Mouse (Mus musculus) MEL (cell line): ENCODE results near the gene Olfr706. TPM values are rescaled to one million over a fixed set of nuclear protein-coding genes. Genes with fewer than 3 reads are reported as not detected.

ENCODE experiments used
- polyA plus RNA-seq, 2 experiments: library from polyadenylated mRNA; stranded (reverse) in 1 of 2; unstranded in 1 of 2; fragments of >175 nt in 1 of 2; fragments of >200 nt in 1 of 2; gene quantifications; 2 replicates each; pipeline versions ENCODE4 v1.2.1 to v1.2.4; 2012; ENCODE audit warnings: low replicate concordance in 2 of 2, low read depth in 1 of 2; ENCODE audit not compliant: insufficient read length in 2 of 2, insufficient read depth in 1 of 2, missing spikeins in 1 of 2
- total RNA-seq: library from RNA; depleted of rRNA; stranded (reverse); fragments of 300-350 nt; gene quantifications from 2 replicates; pipeline ENCODE4 v1.2.3, GENCODE M21; 2012; rRNA removed

The Olfr706 gene
- total and polyA plus RNA-seq, 3 experiments, result not detected

Other genes starting within 250 kb of the Olfr706 start
- gene Olfr693, start 207.6 kb downstream of the Olfr706 start, total RNA-seq, result not detected in 2 replicates
- not detected for gene Olfr693, start 207.6 kb downstream of the Olfr706 start, polyA plus RNA-seq
- gene Olfr694, start 196.3 kb downstream of the Olfr706 start, total RNA-seq, result not detected in 2 replicates
- gene Olfr694, start 196.3 kb downstream of the Olfr706 start, polyA plus RNA-seq, result not detected
- not detected in 2 replicates for gene Olfr695, start 171.8 kb downstream of the Olfr706 start, total RNA-seq
- gene Olfr695, start 171.8 kb downstream of the Olfr706 start, polyA plus RNA-seq, result not detected
- gene Olfr697, start 145.7 kb downstream of the Olfr706 start, total RNA-seq, result not detected in 2 replicates
- not detected for gene Olfr697, start 145.7 kb downstream of the Olfr706 start, polyA plus RNA-seq
- gene Olfr698, start 132.8 kb downstream of the Olfr706 start, total RNA-seq, result not detected in 2 replicates
- not detected for gene Olfr698, start 132.8 kb downstream of the Olfr706 start, polyA plus RNA-seq
- not detected in 2 replicates for gene Olfr699, start 95.0 kb downstream of the Olfr706 start, total RNA-seq
- gene Olfr699, start 95.0 kb downstream of the Olfr706 start, polyA plus RNA-seq, result not detected
- not detected in 2 replicates for gene Olfr700, start 79.3 kb downstream of the Olfr706 start, total RNA-seq
- not detected for gene Olfr700, start 79.3 kb downstream of the Olfr706 start, polyA plus RNA-seq
- not detected in 2 replicates for gene Olfr701, start 74.0 kb downstream of the Olfr706 start, total RNA-seq
- not detected for gene Olfr701, start 74.0 kb downstream of the Olfr706 start, polyA plus RNA-seq
- not detected in 2 replicates for gene Olfr702, start 54.3 kb downstream of the Olfr706 start, total RNA-seq
- gene Olfr702, start 54.3 kb downstream of the Olfr706 start, polyA plus RNA-seq, result not detected
- not detected in 2 replicates for gene Olfr703, start 44.8 kb downstream of the Olfr706 start, total RNA-seq
- gene Olfr703, start 44.8 kb downstream of the Olfr706 start, polyA plus RNA-seq, result not detected
- not detected in 2 replicates for gene Olfr704, start 25.0 kb downstream of the Olfr706 start, total RNA-seq
- not detected for gene Olfr704, start 25.0 kb downstream of the Olfr706 start, polyA plus RNA-seq
- not detected in 2 replicates for gene Olfr705, start 11.3 kb downstream of the Olfr706 start, total RNA-seq
- gene Olfr705, start 11.3 kb downstream of the Olfr706 start, polyA plus RNA-seq, result not detected
- not detected in 2 replicates for gene Olfr707, start 13.1 kb upstream of the Olfr706 start, total RNA-seq
- not detected for gene Olfr707, start 13.1 kb upstream of the Olfr706 start, polyA plus RNA-seq
- not detected in 2 replicates for gene Olfr1532-ps1, start 19.8 kb upstream of the Olfr706 start, total RNA-seq
- not detected for gene Olfr1532-ps1, start 19.8 kb upstream of the Olfr706 start, polyA plus RNA-seq
- gene Olfr709-ps1, start 44.1 kb upstream of the Olfr706 start, total RNA-seq, result not detected in 2 replicates
- not detected for gene Olfr709-ps1, start 44.1 kb upstream of the Olfr706 start, polyA plus RNA-seq
- gene Olfr710, start 60.1 kb upstream of the Olfr706 start, total RNA-seq, result not detected in 2 replicates
- not detected for gene Olfr710, start 60.1 kb upstream of the Olfr706 start, polyA plus RNA-seq
- gene Olfr6, start 75.8 kb upstream of the Olfr706 start, total RNA-seq, result not detected in 2 replicates
- not detected for gene Olfr6, start 75.8 kb upstream of the Olfr706 start, polyA plus RNA-seq
- not detected in 2 replicates for gene Olfr711, start 87.3 kb upstream of the Olfr706 start, total RNA-seq
- gene Olfr711, start 87.3 kb upstream of the Olfr706 start, polyA plus RNA-seq, result not detected
- not detected in 2 replicates for gene Olfr2, start 117.9 kb upstream of the Olfr706 start, total RNA-seq
- not detected for gene Olfr2, start 117.9 kb upstream of the Olfr706 start, polyA plus RNA-seq
- gene Olfr713, start 143.0 kb upstream of the Olfr706 start, total RNA-seq, result not detected in 2 replicates
- not detected for gene Olfr713, start 143.0 kb upstream of the Olfr706 start, polyA plus RNA-seq
- not detected in 2 replicates for gene Olfr714, start 182.8 kb upstream of the Olfr706 start, total RNA-seq
- not detected for gene Olfr714, start 182.8 kb upstream of the Olfr706 start, polyA plus RNA-seq
- not detected in 2 replicates for gene Olfr17, start 205.1 kb upstream of the Olfr706 start, total RNA-seq
- not detected for gene Olfr17, start 205.1 kb upstream of the Olfr706 start, polyA plus RNA-seq
- not detected in 2 replicates for gene Olfr715b, start 222.2 kb upstream of the Olfr706 start, total RNA-seq
- gene Olfr715b, start 222.2 kb upstream of the Olfr706 start, polyA plus RNA-seq, result not detected
- not detected in 2 replicates for gene Olfr715, start 242.9 kb upstream of the Olfr706 start, total RNA-seq
- gene Olfr715, start 242.9 kb upstream of the Olfr706 start, polyA plus RNA-seq, result not detected